Mouse (Mus musculus) limb, embryonic 14.5 days (tissue): ENCODE results near the gene Rnf32. TPM values are rescaled to one million over a fixed set of nuclear protein-coding genes. Genes with fewer than 3 reads are reported as not detected.

Experiments used
- ATAC-seq: fragments of 200-750 bp; cut with Nextera tagmentation; 2 replicates; pipeline ENCODE4 v1.8.0; 2017; ENCODE audit warnings: low read depth, moderate number of reproducible peaks, moderate TSS enrichment; ENCODE audit not compliant: low FRiP score
- DNase-seq: peaks from one replicate; pipeline ENCODE4 v3.0.0-alpha.2; 2015; ENCODE audit warnings: low spot score
- H3K27ac ChIP-seq: fragments of 300-500 bp; sonication (generic); replicated peaks from 2 replicates; pipeline ENCODE4 v1.5.1; 2014; ENCODE audit warnings: low read depth, mild to moderate bottlenecking, low read length, moderate library complexity, mixed read lengths
- H3K27me3 ChIP-seq: fragments of 300-500 bp; sonication (generic); 2 replicates; pipeline ENCODE4 v1.6.1; 2014; ENCODE audit warnings: low read length, mixed read lengths; ENCODE audit not compliant: control insufficient read depth, insufficient read depth
- H3K36me3 ChIP-seq: fragments of 300-500 bp; sonication (generic); 2 replicates; pipeline ENCODE4 v1.6.1; 2014; ENCODE audit warnings: mild to moderate bottlenecking, low read length, moderate library complexity, mixed read lengths; ENCODE audit not compliant: control insufficient read depth, insufficient read depth
- H3K4me1 ChIP-seq: fragments of 300-500 bp; sonication (generic); 2 replicates; pipeline ENCODE4 v1.6.1; 2014; ENCODE audit warnings: antibody characterized with exemption, low read length, mixed read lengths; ENCODE audit not compliant: control insufficient read depth, insufficient read depth
- H3K4me2 ChIP-seq: fragments of 300-500 bp; sonication (generic); replicated peaks from 2 replicates; pipeline ENCODE4 v1.6.1; 2014; ENCODE audit warnings: low read depth, mild to moderate bottlenecking, low read length, moderate library complexity; ENCODE audit not compliant: severe bottlenecking
- H3K4me3 ChIP-seq: fragments of 300-500 bp; sonication (generic); replicated peaks from 2 replicates; pipeline ENCODE4 v1.5.1; 2014; ENCODE audit warnings: low read length
- H3K9ac ChIP-seq: fragments of 300-500 bp; sonication (generic); 2 replicates; pipeline ENCODE4 v1.6.1; 2014; ENCODE audit warnings: mild to moderate bottlenecking, low read depth, low read length, moderate library complexity; ENCODE audit not compliant: severe bottlenecking
- H3K9me3 ChIP-seq: fragments of 300-500 bp; sonication (generic); 2 replicates; pipeline ENCODE4 v1.6.1; 2016; ENCODE audit warnings: low read length; ENCODE audit not compliant: control insufficient read depth
- POLR2A ChIP-seq: fragments of 200-500 bp; IDR thresholded peaks from 2 replicates; pipeline ENCODE4 v1.8.0; 2012; ENCODE audit warnings: inconsistent platforms, mild to moderate bottlenecking, moderate library complexity, borderline replicate concordance; ENCODE audit not compliant: insufficient read depth, insufficient read length; ENCODE audit errors: extremely low read depth
- WGBS: fragments of 180-500 bp; shearing (Covaris S2); extraction: QIAGEN DNeasy Blood & Tissue Kit; methylation state at CpG from one replicate; pipeline ENCODE4 v1.1.7; 2014; 5-methylcytosine and 5-hydroxymethylcytosine counted together
- polyA plus RNA-seq, 2 experiments: library from polyadenylated mRNA; depleted of rRNA in 1 of 2; stranded (reverse) in 1 of 2; unstranded in 1 of 2; fragments of >200 nt; fragmentation: Nextera tagmentation in 1 of 2; extraction: Ambion mirVana in 1 of 2; gene quantifications; 2 replicates each; pipeline versions ENCODE4 v1.2.1 to v1.2.3; 2012 to 2014

Rnf32 gene
- polyA plus RNA-seq, 2 experiments, result 3.4 to 4.5 TPM

DNA sequence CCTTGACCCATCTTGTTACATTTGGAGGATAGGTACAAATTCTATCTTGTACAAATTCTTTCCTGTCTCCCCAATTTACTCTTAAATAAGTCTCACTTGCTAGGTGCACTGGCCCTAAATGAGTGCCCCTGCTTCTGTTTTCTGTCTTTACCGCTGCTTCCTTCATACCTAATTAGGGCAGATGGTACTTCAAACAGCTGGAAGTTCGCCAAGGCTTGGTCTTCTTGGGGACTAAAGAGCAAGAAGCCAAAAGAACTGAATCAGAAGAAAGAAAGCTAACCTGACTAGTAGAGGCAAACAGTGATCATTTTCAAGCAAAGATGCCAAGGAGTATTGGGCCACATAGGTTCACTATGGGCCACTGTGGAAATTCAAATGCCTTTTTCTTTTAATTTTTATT, 77.6 kb downstream of the Rnf32 start:
- Histone ChIP-seq H3K9ac (no peak overlapping the region), H3K36me3 (no peaks in the 10 kb centered on the region), H3K27me3 (no peaks in the 10 kb centered on the region), H3K27ac (no peak overlapping the region), H3K4me3 (no peak overlapping the region), H3K9me3 (no peaks in the 10 kb centered on the region), H3K4me2 (no peak overlapping the region), H3K4me1 (no peaks in the 10 kb centered on the region)
- no peak for ATAC-seq
- no peak for DNase-seq
- 54% methylated on average over 2 of the region's 2 CpGs for WGBS
- no peak for TF ChIP-seq POLR2A

DNA sequence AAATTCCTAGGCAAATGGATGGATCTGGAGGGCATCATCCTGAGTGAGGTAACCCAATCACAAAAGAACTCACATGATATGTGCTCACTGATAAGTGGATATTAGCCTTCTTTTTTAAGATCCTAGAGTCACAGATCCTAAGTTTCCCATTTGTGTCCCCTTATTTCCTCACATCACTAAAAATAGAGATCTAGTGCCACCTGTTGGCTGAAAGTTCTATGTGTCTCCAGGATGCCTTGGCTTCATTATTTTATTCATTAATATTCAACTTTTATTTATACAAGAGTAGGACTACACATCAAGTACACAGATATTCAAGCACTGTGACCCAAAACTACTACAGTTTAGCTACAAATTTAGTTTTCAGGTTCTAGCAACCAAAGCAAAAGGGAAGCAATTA, 79.0 kb downstream of the Rnf32 start:
- Histone ChIP-seq H3K36me3 (no peaks in the 10 kb centered on the region), H3K4me2 (no peak overlapping the region), H3K27me3 (no peaks in the 10 kb centered on the region), H3K27ac (no peak overlapping the region), H3K4me1 (no peaks in the 10 kb centered on the region), H3K4me3 (no peak overlapping the region), H3K9me3 (no peaks in the 10 kb centered on the region), H3K9ac (no peak overlapping the region)
- ATAC-seq, result no peak
- TF ChIP-seq POLR2A, result no peak
- no peak for DNase-seq

Other genes with a start within 250 kb of the Rnf32 start
- 5.9 and 6.1 TPM in 2 replicates for gene Lmbr1, start 182.4 kb downstream of the Rnf32 start, polyA plus RNA-seq (2012; rRNA removed)
- 10.3 and 10.4 TPM in 2 replicates for gene Lmbr1, start 182.4 kb downstream of the Rnf32 start, polyA plus RNA-seq (2014; fragmentation: Nextera tagmentation; extraction: Ambion mirVana)
- 16.1 and 19.0 TPM in 2 replicates for gene Nom1, start 238.7 kb downstream of the Rnf32 start, polyA plus RNA-seq (2012; rRNA removed)
- 22.0 and 23.7 TPM in 2 replicates for gene Nom1, start 238.7 kb downstream of the Rnf32 start, polyA plus RNA-seq (2014; fragmentation: Nextera tagmentation; extraction: Ambion mirVana)